Mouse (Mus musculus): ENCODE measurements around the gene Tbc1d4. TPM values are rescaled to one million over a fixed set of nuclear protein-coding genes. Genes with fewer than 3 reads are reported as not detected.
A peak's percentile ranks its signal among the peaks of the same experiment; 100 is the strongest.
"Not testable (repeated sequence)": the region's sequence is repeated elsewhere in the genome, so short reads cannot be mapped to it uniquely, and the experiment has no call there.

Gene Tbc1d4
- total RNA-seq, 2 experiments from 2014 or later = 7.3 to 8.5 TPM

DNA sequence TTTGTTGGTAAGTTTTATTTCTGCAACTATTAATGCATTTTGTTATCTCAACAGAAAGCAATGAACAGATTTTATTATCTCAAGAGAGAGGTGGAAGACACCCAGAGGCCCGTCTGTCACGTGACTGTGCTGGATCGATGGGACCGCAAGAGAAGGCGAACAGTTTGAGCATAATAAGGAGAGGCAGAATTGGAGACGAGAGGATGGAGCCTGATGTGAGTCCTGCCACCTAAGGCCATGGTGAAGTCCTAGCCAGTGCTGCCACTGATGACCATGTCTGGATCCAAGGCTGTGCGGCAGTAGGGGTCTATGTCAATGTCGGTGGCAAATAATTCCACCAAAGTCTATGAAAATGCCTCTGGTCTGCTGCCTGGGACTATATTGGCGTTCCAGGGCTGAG is 12.3 kb downstream of the Tbc1d4 start:
- intact Hi-C loops (cut with DNase I) = no loop called here
- no peak for DNase-seq

DNA sequence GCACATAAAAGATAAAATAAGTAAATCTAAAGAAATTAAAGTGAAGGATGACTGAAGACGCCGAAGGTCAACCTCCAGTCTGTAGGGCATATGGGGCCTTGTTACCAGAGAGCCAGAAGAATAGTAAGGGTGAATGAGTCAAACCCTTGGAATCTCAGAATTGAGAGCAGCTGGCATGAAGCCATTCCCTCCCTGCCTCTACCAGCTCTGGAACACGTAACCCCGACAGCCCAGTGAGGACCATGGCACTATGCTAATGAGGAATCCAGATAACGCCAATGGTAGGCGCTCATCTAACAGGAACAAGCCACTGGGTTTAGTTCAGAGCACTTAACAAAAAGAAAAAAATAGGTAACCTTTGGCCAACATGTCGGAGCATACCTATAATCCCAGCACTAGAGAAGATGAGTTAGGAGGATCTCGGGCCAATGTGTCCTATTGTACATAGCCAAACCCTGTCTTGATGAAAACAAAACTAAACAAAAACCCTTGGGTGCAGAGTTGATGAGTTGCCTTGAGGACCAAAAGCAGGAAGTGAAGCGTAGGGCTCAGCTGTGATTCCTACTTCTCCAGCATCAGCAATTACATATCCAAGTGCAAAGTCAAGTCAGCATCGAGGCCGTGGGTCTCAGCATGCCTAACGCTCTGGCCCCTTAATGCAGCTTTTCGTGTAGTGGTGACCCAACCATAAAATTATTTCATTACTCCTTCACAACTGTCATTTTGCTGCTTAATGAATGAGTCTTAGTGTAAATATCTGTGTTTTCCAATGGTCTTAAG is 13.5 kb downstream of the Tbc1d4 start:
- intact Hi-C loops (cut with DNase I) = no loop called here

DNA sequence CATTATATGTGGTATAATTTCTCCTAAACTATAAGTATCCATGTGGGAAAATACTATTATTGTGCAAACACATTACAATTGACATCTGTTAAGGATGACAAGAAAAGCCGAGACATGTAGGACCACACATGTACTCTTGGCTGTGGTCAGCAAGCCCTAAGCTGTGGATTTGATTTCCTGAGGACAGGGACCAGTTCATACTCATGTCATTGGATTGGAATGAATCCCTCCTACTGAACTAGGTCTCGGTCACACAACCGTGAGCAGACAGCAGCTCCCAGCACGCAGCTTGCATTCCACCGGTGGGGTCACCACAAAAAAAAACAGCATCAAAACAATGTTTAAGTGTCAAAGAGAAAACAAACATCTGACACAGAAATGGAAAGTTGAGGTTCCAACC is 15.0 kb downstream of the Tbc1d4 start:
- no peak for DNase-seq
- intact Hi-C loops (cut with DNase I) = no loop called here

More for the DNA sequence above, 13.5 kb downstream of the Tbc1d4 start:
- no peak for DNase-seq

DNA sequence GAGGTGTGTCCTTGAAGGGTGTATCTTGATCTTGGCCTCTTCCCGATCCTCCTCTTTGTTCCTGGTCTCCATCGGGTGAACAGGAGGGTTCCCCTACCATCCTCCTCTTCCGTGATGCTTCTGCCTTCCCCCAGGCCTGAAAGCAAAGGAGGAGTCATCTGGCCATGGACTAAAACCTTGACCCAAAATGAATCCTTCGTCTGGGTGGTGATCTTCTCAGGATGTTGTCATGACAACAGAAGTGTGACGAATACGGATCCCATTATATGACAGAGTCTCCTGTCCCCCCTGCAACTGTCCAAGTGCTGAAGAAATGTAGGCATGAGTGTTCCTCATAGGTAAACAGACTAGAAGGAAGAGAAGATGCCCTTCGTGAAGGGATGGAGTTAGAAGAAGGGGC is 15.7 kb downstream of the Tbc1d4 start:
- no peak for DNase-seq
- intact Hi-C loops (cut with DNase I) = no loop called here

DNA sequence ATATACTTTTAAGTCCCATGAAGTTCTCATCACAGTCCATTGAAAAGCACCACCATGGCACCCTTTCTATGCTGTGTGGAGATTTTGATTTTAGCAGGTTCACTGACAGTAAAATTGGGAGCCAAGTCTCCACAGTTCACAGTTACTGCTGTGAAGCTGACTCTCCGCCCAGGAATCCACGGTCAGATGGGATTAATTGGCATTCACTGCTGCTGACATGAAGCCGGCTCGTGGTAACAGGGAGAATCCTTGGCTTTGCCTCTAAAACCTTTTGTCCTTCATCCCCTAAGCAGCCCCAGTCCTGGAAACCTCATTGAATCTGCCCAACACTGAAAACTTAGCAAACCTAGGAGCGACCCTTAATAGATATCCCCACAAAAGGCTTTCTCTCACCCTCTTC is 17.9 kb downstream of the Tbc1d4 start:
- DNase-seq = peak; percentile 48
- intact Hi-C loops (cut with DNase I) = no loop called here

DNA sequence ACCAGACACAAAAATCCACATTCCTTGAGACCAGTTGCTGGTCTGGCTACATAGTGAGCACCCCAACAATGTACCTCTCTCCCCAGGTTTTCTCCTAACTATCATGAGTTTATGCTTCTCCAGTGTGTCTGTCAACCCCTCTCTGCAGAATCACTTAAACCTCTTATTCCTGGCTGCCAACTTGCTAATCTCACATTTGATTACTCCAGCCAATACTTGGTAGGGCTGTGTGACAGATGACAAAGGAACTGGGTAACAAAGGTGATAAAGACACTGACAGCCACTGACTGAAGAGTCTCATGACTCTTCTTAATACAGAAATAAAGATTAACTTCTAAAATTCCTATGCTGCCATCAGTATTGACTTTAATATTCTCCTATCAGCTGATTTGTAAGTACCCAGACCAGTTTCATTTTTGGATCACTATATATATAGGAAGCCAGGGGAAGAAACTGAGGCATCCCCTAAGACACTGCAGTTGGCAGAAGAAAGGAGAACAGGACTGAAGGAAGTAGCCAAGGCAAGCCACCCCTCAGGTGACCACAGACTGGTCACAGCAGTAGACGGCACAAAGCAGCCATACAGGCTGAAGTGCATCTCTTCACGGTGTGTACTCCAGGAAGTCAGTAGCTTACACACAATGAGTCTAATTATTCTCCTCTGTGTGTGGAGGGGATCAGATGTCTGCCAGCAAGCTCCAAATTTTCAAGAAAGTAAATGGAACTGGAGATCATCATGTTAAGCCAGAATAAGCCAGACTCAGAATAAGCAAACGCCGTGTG is 20.6 kb downstream of the Tbc1d4 start:
- DNase-seq; intact Hi-C loops (cut with DNase I): not testable (repeated sequence)

DNA sequence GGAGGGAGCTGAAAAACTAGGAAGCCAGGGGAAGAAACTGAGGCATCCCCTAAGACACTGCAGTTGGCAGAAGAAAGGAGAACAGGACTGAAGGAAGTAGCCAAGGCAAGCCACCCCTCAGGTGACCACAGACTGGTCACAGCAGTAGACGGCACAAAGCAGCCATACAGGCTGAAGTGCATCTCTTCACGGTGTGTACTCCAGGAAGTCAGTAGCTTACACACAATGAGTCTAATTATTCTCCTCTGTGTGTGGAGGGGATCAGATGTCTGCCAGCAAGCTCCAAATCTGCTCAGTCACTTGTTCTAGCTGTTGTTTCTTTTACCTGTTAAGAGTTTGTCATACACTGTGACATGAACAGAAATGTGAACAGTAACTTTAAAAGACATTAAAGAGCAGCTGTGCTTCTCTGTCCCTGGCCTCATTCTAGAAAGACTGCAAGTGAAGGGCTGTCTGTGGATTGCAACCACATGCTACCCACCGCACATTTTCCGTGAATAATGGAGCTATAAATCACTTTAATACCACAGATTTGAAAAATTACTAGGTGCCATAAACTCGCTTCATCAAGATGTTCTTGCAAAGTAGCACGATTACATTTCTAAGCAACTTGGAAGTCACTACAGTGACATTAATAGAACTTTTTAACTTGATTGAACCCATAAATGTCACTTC is 21.5 kb downstream of the Tbc1d4 start:
- intact Hi-C loops (cut with DNase I); DNase-seq: not testable (repeated sequence)

DNA sequence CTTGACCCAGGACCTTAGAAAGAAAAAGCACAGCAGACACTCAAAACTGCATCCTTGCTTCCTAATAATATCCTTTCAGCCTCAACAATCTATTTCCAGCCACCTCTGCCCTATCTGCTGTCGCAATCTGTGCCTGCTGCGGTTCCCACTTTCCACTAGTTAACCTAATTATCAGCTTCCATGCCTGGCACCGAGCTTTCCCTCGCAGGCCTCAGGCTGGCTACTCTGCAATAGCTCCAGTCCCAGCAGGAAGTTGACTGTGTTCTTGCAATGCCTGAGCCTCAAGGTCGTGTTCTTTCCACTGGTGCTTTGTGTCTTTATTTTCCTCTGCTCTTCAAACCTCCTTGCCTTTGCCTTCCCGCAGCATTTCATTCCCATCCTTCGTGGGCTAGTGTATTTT is 22.9 kb downstream of the Tbc1d4 start:
- DNase-seq = peak; percentile 35
- intact Hi-C loops (cut with DNase I) = no loop called here

DNA sequence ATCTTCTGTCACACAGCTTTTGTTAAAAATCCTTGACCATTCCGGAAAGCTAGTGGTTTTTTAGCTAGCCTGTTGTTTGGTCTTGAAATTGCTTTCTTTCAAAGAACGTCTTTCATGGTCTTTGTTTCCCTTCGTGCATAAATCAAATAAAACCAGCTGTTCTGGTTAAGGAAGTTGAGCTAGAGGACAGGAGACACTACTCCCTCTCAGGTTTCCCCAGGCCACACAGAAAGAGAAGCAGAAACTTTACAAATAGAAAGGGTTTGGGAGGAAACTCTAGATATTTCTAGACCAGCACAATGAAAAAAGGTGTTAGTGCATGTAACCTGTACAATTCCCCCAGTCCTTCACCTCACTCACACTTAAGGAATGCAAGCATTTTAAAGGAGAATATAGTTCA is 33.3 kb downstream of the Tbc1d4 start:
- intact Hi-C loops (cut with DNase I) = no loop called here
- no peak for DNase-seq

DNA sequence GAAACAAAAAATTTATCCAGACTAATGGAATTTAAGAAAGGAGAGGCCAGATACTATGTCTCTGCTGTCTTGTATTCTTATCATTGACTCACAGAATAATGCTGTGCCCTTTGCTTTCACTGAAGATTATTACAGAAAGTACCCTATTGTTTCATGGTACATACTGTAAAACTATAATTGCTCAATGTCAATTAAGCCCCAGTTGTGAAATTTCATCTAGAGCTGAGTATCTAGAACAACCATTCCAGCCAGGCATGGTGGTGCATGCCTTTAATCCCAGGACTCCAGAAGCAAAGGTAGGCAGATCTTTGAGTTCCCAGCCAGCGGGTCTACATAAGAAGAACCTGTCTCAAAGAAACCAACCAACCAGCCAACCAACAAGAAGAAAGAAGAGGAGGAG is 34.5 kb downstream of the Tbc1d4 start:
- intact Hi-C loops (cut with DNase I) = no loop called here

DNA sequence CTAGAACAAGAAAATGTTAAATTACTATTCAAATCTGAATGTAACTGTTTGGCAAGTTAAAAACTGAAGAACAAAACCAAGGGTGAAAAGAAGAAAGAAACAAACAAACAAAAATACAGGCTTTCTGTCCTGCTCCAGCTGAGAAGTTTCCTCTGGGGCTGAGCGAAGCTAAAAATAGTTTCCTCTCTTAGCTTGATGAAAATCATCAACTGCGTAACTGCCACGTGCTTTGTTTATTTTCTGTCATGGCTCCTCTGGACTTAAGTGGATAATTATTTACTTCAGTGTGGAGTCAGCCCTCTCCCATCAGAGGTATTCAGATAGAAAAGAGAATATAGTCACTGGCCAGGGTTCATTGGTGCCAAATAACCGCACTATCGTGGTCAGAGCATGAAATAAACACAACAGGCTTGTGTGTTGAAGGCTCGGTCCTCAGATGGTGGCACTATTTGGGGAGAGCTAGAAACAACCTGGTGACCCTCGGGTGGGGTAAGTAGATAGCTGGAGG is 35.8 kb downstream of the Tbc1d4 start:
- DNase-seq = no peak
- intact Hi-C loops (cut with DNase I) = no loop called here

More for the DNA sequence above, 34.5 kb downstream of the Tbc1d4 start:
- DNase-seq = no peak

DNA sequence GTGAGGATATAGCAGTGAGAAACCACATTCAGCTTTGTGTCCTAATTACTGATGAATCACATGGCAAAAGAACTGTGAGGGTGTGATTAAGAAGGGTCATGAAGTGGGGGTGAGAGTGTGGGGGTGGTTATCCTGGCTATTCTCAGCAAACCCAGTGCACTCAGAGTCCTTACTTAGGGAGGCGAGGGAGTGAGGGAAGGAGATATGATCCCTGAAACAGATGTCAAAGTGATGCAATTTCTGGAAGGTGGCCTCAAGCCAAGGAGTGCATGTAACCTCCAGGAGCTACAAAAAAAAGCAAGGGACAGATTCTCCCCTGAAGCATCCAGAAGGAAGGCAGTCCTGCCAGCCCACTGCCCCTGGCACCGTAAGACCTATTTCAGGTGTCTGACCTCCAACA is 40.2 kb downstream of the Tbc1d4 start:
- intact Hi-C loops (cut with DNase I) = no loop called here
- peak; percentile 12 for DNase-seq

DNA sequence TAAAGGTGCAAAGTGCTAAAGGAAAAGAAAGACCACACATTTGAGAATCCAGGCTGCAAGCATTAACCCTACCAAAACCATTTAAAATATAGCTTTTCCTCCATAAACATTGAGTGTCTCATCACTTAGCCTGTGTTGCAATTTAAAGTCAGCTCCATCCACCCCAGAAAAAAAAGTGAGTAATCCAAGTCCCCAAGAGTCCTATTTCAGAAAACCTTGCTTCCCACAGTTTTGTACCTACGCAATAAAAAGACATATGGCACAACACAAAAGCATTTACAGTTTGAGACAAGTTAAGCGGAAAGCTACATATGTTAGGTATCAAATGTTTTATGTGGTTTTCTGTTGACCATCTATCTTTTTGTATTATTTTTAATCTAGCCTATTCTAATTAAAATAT is 42.3 kb downstream of the Tbc1d4 start:
- intact Hi-C loops (cut with DNase I) = no loop called here
- DNase-seq = no peak

DNA sequence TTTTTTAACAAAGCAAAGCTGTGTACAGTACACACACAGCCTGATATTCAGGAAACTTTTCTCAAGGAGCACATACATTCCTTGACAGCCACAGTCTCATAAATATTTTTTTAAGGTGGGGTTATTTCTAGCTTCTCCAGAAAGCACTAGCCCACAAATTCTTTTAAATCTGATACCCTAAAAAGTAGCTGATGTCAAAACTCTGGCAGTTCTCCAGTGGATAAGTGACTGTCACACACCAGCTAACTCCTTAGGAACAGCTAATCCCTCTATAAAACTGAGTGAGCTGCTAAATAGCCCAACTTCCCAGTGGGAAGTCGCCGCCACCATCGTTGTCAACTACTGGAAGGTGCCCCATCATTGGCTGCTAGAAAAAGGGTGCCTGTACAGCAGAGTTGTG is 43.3 kb downstream of the Tbc1d4 start:
- intact Hi-C loops (cut with DNase I) = no loop called here
- no peak for DNase-seq

DNA sequence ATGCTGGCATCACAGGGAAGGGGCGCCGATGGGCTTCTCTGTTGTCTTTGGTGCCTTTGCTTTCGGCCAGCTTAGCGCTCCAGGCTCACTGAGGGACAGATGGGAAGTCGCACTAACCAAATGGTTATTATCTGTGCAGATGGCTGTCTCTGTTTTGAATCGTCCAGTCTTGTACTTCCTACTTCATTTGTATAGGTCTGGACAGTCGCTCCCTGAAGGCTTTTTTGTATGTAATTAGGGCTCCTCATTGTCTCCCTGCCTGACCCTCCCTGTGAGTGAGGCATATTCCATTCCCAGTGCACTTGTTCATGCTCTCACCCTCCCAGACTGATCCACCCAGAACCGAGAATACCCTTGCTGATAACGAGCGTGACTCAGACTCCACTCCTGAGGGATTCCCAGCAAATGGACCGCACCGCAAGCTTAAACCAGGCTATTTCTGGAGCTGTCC is 47.7 kb downstream of the Tbc1d4 start:
- intact Hi-C loops (cut with DNase I) = no loop called here
- peak; percentile 63 for DNase-seq

DNA sequence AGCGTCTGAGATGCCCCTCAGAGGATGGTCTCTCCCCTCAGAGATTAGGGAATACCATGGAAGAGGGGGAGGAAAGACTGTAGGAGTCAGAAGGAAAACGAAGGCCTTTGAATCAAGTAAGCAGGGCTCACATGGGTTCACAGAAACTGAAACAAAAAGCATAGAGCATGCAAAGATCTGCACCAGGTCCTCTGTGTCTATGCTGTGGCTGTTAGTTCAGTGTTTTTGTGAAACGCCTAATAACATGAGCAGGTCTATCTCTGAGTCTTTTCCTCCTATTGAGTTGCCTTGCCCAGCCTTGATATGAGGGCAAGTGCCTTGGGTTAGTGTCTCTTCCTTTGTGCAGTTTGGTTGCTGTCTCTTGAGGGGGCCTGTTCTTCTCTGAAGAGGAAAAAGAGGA is 49.5 kb downstream of the Tbc1d4 start:
- intact Hi-C loops (cut with DNase I) = no loop called here

DNA sequence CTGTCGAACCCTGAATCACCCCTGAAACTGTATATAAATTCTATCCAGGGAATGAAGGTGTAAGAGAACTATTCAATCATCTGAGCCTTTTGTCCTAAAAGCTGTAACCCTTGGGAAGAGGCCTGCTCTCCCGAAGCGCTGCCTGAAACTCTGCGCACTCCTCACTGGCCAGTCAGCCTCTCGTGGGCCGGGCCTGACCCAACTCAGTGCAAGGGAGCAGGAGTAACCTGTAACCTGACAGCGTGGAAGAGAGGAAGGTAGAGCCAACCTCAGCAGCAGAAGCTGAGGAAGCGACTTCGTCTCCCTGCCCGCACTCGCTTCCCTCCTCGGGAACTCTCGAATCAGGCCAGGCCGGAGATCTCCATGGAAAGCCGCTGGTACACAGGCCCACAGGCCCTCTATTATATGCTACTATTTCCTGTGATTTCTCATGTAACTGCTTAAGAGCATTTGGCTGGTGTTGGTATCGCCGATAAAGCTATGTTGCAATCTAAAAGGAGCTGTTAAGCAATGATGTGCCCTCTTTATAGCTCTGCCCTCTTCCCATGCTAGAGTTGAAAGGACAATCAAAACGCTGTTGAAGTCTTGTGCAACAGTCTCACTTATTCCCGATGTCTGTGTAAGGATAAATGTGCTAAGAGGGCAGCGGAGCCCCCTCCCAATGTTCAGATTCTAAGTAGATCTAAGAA is 60.0 kb downstream of the Tbc1d4 start:
- intact Hi-C loops (cut with DNase I) = no loop called here
- DNase-seq = no peak

More for the DNA sequence above, 49.5 kb downstream of the Tbc1d4 start:
- DNase-seq = no peak

DNA sequence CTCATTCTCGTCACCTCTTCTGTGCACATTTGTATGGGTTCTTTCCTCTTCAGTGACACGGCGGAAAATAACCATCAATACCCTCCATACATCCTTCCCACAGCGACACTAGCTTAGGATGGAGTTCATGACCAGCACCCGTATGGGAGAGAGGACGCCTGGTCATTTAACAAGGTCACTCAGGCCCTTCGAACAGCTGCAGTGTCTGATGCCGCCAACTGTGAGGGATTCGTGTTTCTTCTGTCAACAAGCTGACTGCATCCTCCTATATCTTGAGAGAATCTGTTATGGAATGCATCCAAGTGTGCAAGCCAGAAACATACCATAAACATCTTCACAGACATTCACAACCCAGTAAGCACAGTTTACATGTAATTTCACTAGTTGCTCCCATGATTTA is 67.1 kb downstream of the Tbc1d4 start:
- DNase-seq = no peak
- intact Hi-C loops (cut with DNase I) = no loop called here

DNA sequence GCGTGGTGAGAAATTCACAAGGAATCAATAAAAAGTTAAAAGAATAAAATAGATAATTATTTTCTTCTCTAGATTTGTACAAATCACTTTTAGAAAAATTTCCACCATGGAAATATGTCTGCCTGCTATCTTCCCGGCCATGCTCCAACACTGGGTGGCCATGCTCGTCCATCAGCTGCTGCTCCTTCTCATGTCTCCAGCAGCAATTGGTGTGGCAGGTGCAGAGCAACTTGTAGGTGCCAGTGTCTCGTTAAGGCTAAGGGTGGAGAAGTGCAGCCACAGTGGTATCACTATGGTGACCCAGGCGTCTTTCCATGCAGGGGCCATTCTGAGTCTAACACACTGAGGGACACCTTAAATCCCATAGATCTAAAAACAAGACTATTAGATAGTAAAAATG is 67.8 kb downstream of the Tbc1d4 start:
- intact Hi-C loops (cut with DNase I) = no loop called here
- DNase-seq = no peak

DNA sequence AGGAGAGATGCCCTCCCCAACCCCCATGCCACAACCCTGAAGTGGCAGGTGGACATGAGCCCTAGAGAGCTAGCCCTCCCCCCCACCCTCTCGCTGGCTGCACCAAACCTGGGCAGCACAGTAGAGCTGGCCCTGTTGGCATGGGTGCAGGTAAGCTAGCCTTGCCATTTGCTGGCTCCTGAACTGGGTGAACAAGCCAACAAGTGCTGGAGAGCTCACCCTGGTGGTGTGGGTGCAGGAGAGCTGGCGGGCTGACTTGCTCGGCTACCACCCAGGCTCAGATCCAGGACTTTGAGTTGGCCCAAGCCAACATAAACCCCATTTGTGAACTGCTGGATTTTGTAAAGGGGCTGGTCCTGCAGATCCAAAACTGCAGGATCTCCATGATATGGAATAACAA is 68.5 kb downstream of the Tbc1d4 start:
- no peak for DNase-seq

DNA sequence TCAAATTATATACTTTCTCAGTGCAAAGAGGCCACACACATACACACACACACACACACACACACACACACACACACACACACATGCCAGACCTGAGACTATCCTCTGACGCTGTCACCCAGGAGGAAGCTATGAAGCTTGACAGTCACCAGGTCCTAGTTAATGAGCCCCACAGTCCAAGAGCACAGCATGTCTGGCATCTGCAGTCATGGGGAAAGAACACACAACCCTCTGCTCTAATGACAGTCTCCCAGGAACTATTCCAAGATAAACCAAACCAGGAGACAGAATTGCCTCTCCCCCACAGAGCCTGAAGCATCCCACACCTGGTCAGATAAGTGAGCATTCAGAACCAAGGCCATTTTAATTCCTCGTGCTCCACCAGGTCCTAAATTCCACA is 71.1 kb downstream of the Tbc1d4 start:
- intact Hi-C loops (cut with DNase I) = no loop called here

More for the DNA sequence above, 68.5 kb downstream of the Tbc1d4 start:
- intact Hi-C loops (cut with DNase I) = no loop called here

More for the DNA sequence above, 71.1 kb downstream of the Tbc1d4 start:
- DNase-seq = peak; percentile 34

Data from left cerebral cortex, postnatal 4 days (tissue).